Mouse (Mus musculus) lung, postnatal 0 days (tissue): ENCODE results near the gene Ccdc137.

Experiments used
- CTCF ChIP-seq: IDR thresholded peaks from 2 replicates; pipeline ENCODE4 v1.5.1; 2016; ENCODE audit warnings: antibody characterized with exemption, mild to moderate bottlenecking
- EP300 ChIP-seq: IDR thresholded peaks from 2 replicates; pipeline ENCODE4 v1.6.1; 2016; ENCODE audit warnings: antibody characterized with exemption, mild to moderate bottlenecking, control low read depth

- no peak for TF ChIP-seq CTCF
- TF ChIP-seq EP300 = no peak
Measured at GRCm38 (mm10) chr11:120498891-120499290, 41.0 kb downstream of the Ccdc137 start.
